Mouse (Mus musculus) megakaryocyte, embryonic 14.5 days (primary cell): Measurements from ENCODE around the gene Tbxas1.

ENCODE experiments used
- FLI1 ChIP-seq: IDR thresholded peaks from 2 replicates; pipeline ENCODE4 v1.6.1; 2012; ENCODE audit warnings: low read length, inconsistent platforms, mixed read lengths
- GATA1 ChIP-seq: IDR thresholded peaks from 3 replicates; pipeline ENCODE4 v1.6.1; 2012; ENCODE audit warnings: mixed read lengths, low read length, inconsistent platforms, borderline replicate concordance

DNA sequence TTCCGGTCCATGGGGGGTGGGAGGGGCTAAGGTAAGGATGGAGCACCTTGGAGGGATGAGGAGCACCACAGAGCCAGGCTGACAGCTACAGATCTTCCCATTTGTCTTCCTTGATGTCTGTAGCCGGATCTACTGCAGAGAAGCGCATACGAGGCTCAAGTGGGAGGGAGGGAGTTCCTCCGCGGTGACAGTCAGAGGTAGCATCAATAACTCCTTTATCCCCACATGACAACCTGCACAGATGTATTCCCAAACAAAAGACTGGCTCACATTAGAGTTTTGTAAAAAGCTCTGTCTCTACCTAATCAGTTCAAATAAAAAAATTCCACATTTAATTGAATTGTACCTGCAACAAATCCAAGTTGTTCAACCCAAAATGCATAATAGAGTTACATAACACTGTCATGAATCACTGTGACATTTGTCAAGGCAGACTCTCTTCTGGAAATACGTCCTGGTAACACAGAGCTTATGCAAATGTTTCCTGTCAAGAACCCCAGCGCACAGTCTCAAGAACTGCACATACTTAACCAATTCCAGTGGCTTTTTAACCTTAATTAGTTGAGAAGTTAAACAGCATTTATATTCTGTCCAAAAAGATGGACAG, 86.3 kb downstream of the Tbxas1 start:
- TF ChIP-seq FLI1, result no peak
- no peak for TF ChIP-seq GATA1
